ENCODE assay signal across 9 mouse cellular contexts in the genomic region with DNA sequence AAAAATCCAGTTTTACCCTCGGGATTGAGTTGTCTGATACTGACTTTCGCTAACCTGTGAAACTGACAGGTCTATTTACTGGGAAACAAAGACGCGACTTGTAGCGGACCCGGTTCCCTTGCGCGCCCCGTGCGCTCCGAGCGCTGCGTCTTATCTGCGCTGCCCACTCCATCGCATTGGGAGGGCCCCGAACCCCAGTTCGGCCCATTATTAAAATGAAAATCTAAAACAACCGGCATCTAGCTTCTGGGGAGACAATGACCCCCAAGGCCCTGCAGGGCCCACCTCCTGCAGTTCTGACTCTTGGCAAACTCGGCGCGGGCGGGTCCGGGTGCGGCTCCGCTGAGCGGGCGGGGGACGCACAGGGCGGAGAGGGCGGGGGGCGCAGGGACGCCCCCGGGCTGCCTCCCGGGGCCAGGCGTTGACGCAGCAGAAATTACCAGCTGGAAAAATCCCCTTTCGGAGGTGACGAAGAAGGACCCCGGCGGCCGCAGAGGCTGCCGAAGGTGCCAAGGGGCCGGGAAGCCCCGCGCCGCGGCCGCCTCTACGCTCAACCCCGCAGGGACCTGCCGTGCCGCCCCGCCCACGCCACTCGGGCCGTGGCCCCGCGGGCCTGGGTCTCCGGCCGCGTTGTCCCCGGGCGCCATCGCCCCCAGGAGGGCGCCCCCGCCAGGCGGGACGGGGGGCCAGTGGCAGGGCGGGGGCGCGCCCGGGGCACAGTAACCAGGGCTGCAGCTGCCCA. TPM values are rescaled to one million over a fixed set of nuclear protein-coding genes. Genes with fewer than 3 reads are reported as not detected.
A peak's percentile ranks its signal among the peaks of the same experiment; 100 is the strongest.
DNase-seq lines count a peak whose midpoint lies in the region; ATAC-seq and TF ChIP-seq lines count a peak whose summit lies in the region.
"Had no signal": no experiment of that assay in that cellular context is flagged by ENCODE, and none has a peak within 500 bp of the region (broad histone marks: within the 10 kb centered on the region; RNA-seq: fewer than 3 reads in every experiment).

No protein-coding gene starts in this region.

- peaks cover 89% of the 10 kb centered on the region for H3K27me3 ChIP-seq in megakaryocyte, embryonic 14.5 days (replicated peaks)
- peaks cover 42% of the 10 kb centered on the region for H3K27me3 ChIP-seq in forebrain, embryonic 12.5 days
- H3K27me3 ChIP-seq in hindbrain, embryonic 13.5 days: peaks cover 19% of the 10 kb centered on the region
- no peaks in the 10 kb centered on the region for H3K27me3 ChIP-seq in liver, adult 2 months (ENCODE audit: control insufficient read depth, insufficient read depth, low read length)

- peak overlapping the region; percentile 94 for H3K4me3 ChIP-seq in megakaryocyte, embryonic 14.5 days (replicated peaks)
- H3K4me3 ChIP-seq in forebrain, embryonic 12.5 days (replicated peaks): peak overlapping the region; percentile 99
- H3K4me3 ChIP-seq in hindbrain, embryonic 13.5 days: peak overlapping the region; percentile 98
- H3K4me3 ChIP-seq in liver, adult 2 months (ENCODE audit: insufficient read depth, low read depth, low read length): peak overlapping the region; percentile 73

- TF ChIP-seq POLR2A in liver, adult 2 months (IDR thresholded peaks at IDR 0.05; ENCODE audit: extremely low read depth, insufficient read depth, low read length): no peak

- DNase-seq in c-Kit-positive CD71-positive TER-119-negative erythroid progenitor cells, embryonic 14.5 days (ENCODE audit: low read depth): peak; percentile 42
- no peak for DNase-seq in liver, adult 2 months (ENCODE audit: extremely low read depth, low read depth, low spot score)
- DNase-seq in natural killer cell, adult 2 months (ENCODE audit: low spot score in 2 of 2): peak; percentile 68 to 77
- peak; percentile 6 to 27 for DNase-seq in thymus, postnatal 36 days

- no peaks in the 10 kb centered on the region for H3K36me3 ChIP-seq in megakaryocyte, embryonic 14.5 days (replicated peaks; ENCODE audit: low read length)
- H3K36me3 ChIP-seq in forebrain, embryonic 12.5 days (replicated peaks): no peaks in the 10 kb centered on the region
- H3K36me3 ChIP-seq in hindbrain, embryonic 13.5 days: no peaks in the 10 kb centered on the region
- no peaks in the 10 kb centered on the region for H3K36me3 ChIP-seq in liver, adult 2 months (ENCODE audit: control insufficient read depth, insufficient read depth, low read length)

- under 1% methylated on average over 47 of the region's 72 CpGs for WGBS in forebrain, embryonic 12.5 days
- under 1% methylated on average over 68 of the region's 72 CpGs for WGBS in hindbrain, embryonic 13.5 days
- under 1% methylated on average over 72 of the region's 72 CpGs for WGBS in liver, adult 2 months

- peak overlapping the region; percentile 84 for H3K9ac ChIP-seq in forebrain, embryonic 12.5 days
- peak overlapping the region; percentile 95 for H3K9ac ChIP-seq in hindbrain, embryonic 13.5 days
- H3K9ac ChIP-seq in liver, adult 2 months (ENCODE audit: low read depth, low read length): peak overlapping the region; percentile 85

- peak overlapping the region; percentile 99 for H3K4me2 ChIP-seq in forebrain, embryonic 12.5 days
- H3K4me2 ChIP-seq in hindbrain, embryonic 13.5 days: peak overlapping the region; percentile 93

- H3K79me2 ChIP-seq in liver, adult 2 months (ENCODE audit: control insufficient read depth, insufficient read depth, low read length): peaks cover 3% of the 10 kb centered on the region; the same call in 1 of the 2 replicates

- no peak for TF ChIP-seq CTCF in liver, adult 2 months (IDR thresholded peaks at IDR 0.05; ENCODE audit: low read depth, low read length)

- peaks cover 60% of the 10 kb centered on the region for H3K4me1 ChIP-seq in megakaryocyte, embryonic 14.5 days
- peaks cover 34% of the 10 kb centered on the region for H3K4me1 ChIP-seq in forebrain, embryonic 12.5 days
- peaks cover 37% of the 10 kb centered on the region for H3K4me1 ChIP-seq in hindbrain, embryonic 13.5 days (replicated peaks)
- H3K4me1 ChIP-seq in liver, adult 2 months (ENCODE audit: control insufficient read depth, insufficient read depth, low read length): peaks cover 10% of the 10 kb centered on the region

- no peak for ATAC-seq in megakaryocyte, adult 5-6 weeks (ENCODE audit: poor library complexity, severe bottlenecking)
- ATAC-seq in forebrain, embryonic 12.5 days (ENCODE audit: low FRiP score): peak; percentile 31
- peak; percentile 40 for ATAC-seq in hindbrain, embryonic 13.5 days (ENCODE audit: low FRiP score)

- no peaks in the 10 kb centered on the region for H3K9me3 ChIP-seq in megakaryocyte, embryonic 14.5 days
- no peaks in the 10 kb centered on the region for H3K9me3 ChIP-seq in forebrain, embryonic 12.5 days
- no peaks in the 10 kb centered on the region for H3K9me3 ChIP-seq in hindbrain, embryonic 13.5 days

- H3K27ac ChIP-seq in forebrain, embryonic 12.5 days: peak overlapping the region; percentile 71
- peak overlapping the region; percentile 85 for H3K27ac ChIP-seq in hindbrain, embryonic 13.5 days
- peak overlapping the region; percentile 32 for H3K27ac ChIP-seq in liver, adult 2 months (replicated peaks; ENCODE audit: insufficient read depth, low read depth, low read length)

RNA-seq across cellular contexts. Expression of a gene that starts 0.6 kb away (rescaled TPM):
- polyA plus RNA-seq in megakaryocyte, embryonic 14.5 days (2012; ENCODE audit: insufficient read depth, low replicate concordance): 0.16 TPM in 1 of 2 replicates, not detected in the other
- 1.4 and 2.5 TPM in 2 replicates for total RNA-seq in megakaryocyte, adult 5-6 weeks (2015)
- 2.3 and 3.9 TPM in 2 replicates for total RNA-seq in megakaryocyte, adult 5-6 weeks (2017)
- 14.4 and 16.1 TPM in 2 replicates for polyA plus RNA-seq in forebrain, embryonic 12.5 days (2016; fragmentation: Nextera tagmentation; extraction: Ambion mirVana)
- polyA plus RNA-seq in hindbrain, embryonic 13.5 days (2015; fragmentation: Nextera tagmentation; extraction: Ambion mirVana): 22.4 and 23.5 TPM in 2 replicates
- 5.2 and 5.3 TPM in 2 replicates for total RNA-seq in liver, adult 2 months (2014; rRNA removed)
- 2.4 and 2.8 TPM in 2 replicates for polyA plus RNA-seq in liver, adult 2 months (2012; rRNA removed)

RNA-seq across cellular contexts. Expression of a gene that starts 34.4 kb away (rescaled TPM):
- not detected in 2 replicates for polyA plus RNA-seq in megakaryocyte, embryonic 14.5 days (2012; ENCODE audit: insufficient read depth, low replicate concordance)
- not detected in 2 replicates for total RNA-seq in megakaryocyte, adult 5-6 weeks (2015)
- not detected in 2 replicates for total RNA-seq in megakaryocyte, adult 5-6 weeks (2017)
- 0.10 TPM in 1 of 2 replicates, not detected in the other for polyA plus RNA-seq in forebrain, embryonic 12.5 days (2016; fragmentation: Nextera tagmentation; extraction: Ambion mirVana)
- 0.10 TPM in 1 of 2 replicates, not detected in the other for polyA plus RNA-seq in hindbrain, embryonic 13.5 days (2015; fragmentation: Nextera tagmentation; extraction: Ambion mirVana)
- total RNA-seq in liver, adult 2 months (2014; rRNA removed): not detected in 2 replicates
- not detected in 2 replicates for polyA plus RNA-seq in liver, adult 2 months (2012; rRNA removed)
- total RNA-seq: adrenal gland, postnatal 4 days had no signal

RNA-seq across cellular contexts. Expression of a gene that starts 38.4 kb away (rescaled TPM):
- 7.5 and 38.2 TPM in 2 replicates for polyA plus RNA-seq in megakaryocyte, embryonic 14.5 days (2012; ENCODE audit: insufficient read depth, low replicate concordance)
- 37.8 and 55.2 TPM in 2 replicates for total RNA-seq in megakaryocyte, adult 5-6 weeks (2015)
- 61.6 and 102 TPM in 2 replicates for total RNA-seq in megakaryocyte, adult 5-6 weeks (2017)
- polyA plus RNA-seq in forebrain, embryonic 12.5 days (2016; fragmentation: Nextera tagmentation; extraction: Ambion mirVana): 133 and 134 TPM in 2 replicates
- 116 and 121 TPM in 2 replicates for polyA plus RNA-seq in hindbrain, embryonic 13.5 days (2015; fragmentation: Nextera tagmentation; extraction: Ambion mirVana)
- total RNA-seq in liver, adult 2 months (2014; rRNA removed): 26.2 and 27.1 TPM in 2 replicates
- polyA plus RNA-seq in liver, adult 2 months (2012; rRNA removed): 18.8 and 23.0 TPM in 2 replicates

Comparison
In these comparisons a context has a peak if more than half of its experiments do, and no peak if none do; other contexts are left out.
1. H3K27ac ChIP-seq: peak in every context shown above with its lines; median percentile 85 in hindbrain, embryonic 13.5 days; 71 in forebrain, embryonic 12.5 days; 32 in liver, adult 2 months.